Mouse (Mus musculus): Measurements from ENCODE around the gene Ckap2. TPM values are rescaled to one million over a fixed set of nuclear protein-coding genes. Genes with fewer than 3 reads are reported as not detected.

Gene Ckap2
- polyA plus RNA-seq, 1 experiment from 2014 or later: 38.5 TPM

DNA sequence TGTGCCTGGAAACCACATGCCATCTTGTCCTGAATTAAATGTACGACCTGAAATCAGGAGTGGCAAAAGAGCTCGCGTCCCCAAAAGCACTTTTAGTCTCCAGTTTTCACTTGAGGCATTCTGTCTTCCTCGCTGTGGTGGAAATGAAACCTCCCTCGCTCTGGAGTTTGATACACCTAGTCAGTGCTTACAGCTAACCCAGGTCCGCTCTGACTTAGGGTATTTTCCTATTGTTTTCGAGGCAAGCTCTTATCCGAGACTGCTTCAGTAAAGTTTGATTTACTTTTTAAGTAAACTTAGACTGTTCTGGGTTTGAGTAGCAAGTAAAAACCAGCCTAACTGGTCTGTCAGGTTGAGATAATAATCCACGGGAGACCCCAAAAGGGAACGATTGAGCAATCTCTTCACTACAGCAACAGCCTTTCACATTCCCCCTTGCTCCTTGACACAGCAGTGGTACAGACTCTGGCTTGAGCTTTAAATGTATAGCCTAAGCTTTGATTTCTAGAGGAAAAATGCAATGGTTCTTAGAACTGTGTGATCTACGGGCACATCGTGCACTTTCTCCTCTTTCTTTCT is 7.9 kb upstream of the Ckap2 start:
- 12% methylated on average over 12 of the region's 12 CpGs for WGBS
- Histone ChIP-seq H3K4me3 (ENCODE audit: low read length) (peak overlapping the region; percentile 84), H3K36me3 (ENCODE audit: insufficient read depth, low read length) (no peaks in the 10 kb centered on the region), H3K9ac (replicated peaks; ENCODE audit: low read length) (peak overlapping the region; percentile 95), H3K27ac (ENCODE audit: low read length) (peak overlapping the region; percentile 99), H3K4me2 (replicated peaks; ENCODE audit: low read depth, low read length) (peak overlapping the region; percentile 75), H3K4me1 (ENCODE audit: insufficient read depth, low read length) (peaks cover 14% of the 10 kb centered on the region; the same call in 1 of the 2 replicates), H3K9me3 (ENCODE audit: low read length) (no peaks in the 10 kb centered on the region), H3K27me3 (ENCODE audit: insufficient read depth, low read length) (no peaks in the 10 kb centered on the region)
- peak; percentile 33; the same call in 1 of the 2 replicates for ATAC-seq (ENCODE audit: low FRiP score, low TSS enrichment)

DNA sequence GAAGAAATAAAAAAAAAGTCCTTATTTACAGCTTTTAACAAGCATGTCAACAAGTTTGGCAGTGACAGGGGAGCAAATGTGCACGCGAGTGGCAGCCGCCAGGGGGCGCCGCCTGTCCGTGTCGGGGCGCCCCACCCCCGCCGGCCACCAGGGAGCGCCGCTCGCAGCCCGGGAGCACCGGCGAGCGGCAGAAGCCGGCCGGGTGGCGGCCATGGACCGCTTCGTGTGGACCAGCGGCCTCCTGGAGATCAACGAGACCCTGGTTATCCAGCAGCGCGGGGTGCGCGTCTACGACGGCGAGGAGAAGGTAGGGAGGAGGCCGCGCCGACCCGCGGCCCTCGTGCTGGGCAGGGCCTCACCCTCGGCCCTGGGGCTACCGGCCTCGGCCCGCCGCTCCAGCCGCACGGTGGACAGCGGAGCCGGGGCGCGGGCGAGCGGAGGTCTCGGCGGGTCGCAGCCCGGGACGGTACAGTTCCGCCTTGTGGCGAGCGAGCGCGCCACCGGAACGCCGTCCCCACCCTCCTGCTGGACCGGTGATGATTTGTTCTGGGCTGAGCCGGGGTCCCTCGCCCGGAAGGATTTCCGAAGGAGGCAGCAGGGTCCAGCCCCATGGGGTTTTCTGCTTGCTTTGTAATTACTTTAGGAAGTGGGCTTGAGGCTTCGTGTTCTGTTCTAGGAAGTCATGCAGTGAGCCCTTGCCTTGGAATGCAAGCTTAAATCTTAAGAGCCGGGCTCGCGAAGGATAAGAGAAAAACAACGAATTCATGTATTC is 7.2 kb upstream of the Ckap2 start, which contains the start of gene Vps36:
Gene Vps36 (plus strand): TSS at position 150 of the 772 bp plus-strand sequence.
- peak within 1 kb of the TSS; percentile 84 for H3K4me3 ChIP-seq (ENCODE audit: low read length)
- peaks cover 14% of the 10 kb centered on the region; the same call in 1 of the 2 replicates for H3K4me1 ChIP-seq (ENCODE audit: insufficient read depth, low read length)
- no peaks in the 10 kb centered on the region for H3K36me3 ChIP-seq (ENCODE audit: insufficient read depth, low read length)
- H3K9ac ChIP-seq (replicated peaks; ENCODE audit: low read length): peak within 1 kb of the TSS; percentile 95
- peak; percentile 96 for ATAC-seq (ENCODE audit: low FRiP score, low TSS enrichment)
- H3K9me3 ChIP-seq (ENCODE audit: low read length): no peaks in the 10 kb centered on the region
- peak within 1 kb of the TSS; percentile 75 for H3K4me2 ChIP-seq (replicated peaks; ENCODE audit: low read depth, low read length)
- H3K27ac ChIP-seq (ENCODE audit: low read length): peak within 1 kb of the TSS; percentile 99
- WGBS: under 1% methylated on average over 71 of the region's 73 CpGs
- H3K27me3 ChIP-seq (ENCODE audit: insufficient read depth, low read length): no peaks in the 10 kb centered on the region

DNA sequence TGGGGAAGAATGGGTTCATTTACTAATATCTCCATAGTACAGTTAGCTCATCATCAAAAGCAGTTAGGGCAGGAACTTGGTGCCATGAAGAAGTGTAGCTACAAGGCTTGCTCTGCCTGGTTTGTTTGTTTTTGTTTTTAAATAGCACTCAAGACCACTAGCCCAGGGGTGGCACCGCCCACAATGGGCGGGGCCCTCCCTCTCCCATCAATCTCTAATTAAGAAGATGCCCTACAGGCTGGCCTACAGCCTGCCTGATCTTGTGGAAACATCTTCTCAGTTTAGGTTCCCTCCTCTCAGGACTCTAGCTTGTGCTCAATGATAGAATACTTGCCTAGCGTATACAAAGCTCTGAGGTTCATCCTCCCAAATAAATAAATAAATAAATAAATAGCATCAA is 735 bp downstream of the Ckap2 start:
- peak; percentile 71 for ATAC-seq (ENCODE audit: low FRiP score, low TSS enrichment)
- Histone ChIP-seq H3K4me2 (replicated peaks; ENCODE audit: low read depth, low read length) (peak overlapping the region; percentile 60), H3K27ac (ENCODE audit: low read length) (no peak overlapping the region; the same call in 1 of the 2 replicates), H3K36me3 (ENCODE audit: insufficient read depth, low read length) (no peaks in the 10 kb centered on the region), H3K9me3 (ENCODE audit: low read length) (no peaks in the 10 kb centered on the region), H3K9ac (replicated peaks; ENCODE audit: low read length) (peak overlapping the region; percentile 84), H3K4me1 (ENCODE audit: insufficient read depth, low read length) (peaks cover 12% of the 10 kb centered on the region), H3K27me3 (ENCODE audit: insufficient read depth, low read length) (no peaks in the 10 kb centered on the region), H3K4me3 (ENCODE audit: low read length) (peak overlapping the region; percentile 89)
- WGBS: 0% methylated on average over 3 of the region's 3 CpGs

DNA sequence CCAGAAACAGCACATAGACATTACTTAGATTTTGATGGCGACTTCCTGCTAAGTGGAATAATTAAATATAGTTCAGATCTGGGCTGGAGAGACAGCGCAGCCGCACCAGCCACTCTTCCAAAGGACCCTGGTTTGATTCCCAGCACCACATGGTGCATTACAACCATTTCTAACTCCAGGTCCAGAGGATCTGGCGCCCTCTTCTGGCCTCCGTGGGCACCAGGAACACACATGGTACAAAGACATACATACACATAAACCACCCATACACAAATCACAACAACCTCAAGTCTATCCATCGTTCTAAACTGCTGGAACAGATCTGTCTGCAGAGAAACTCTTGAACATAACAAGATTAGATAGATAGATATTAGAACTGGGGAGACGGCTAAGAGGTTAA is 9.7 kb downstream of the Ckap2 start:
- 97% methylated on average over 7 of the region's 7 CpGs for WGBS
- Histone ChIP-seq H3K27ac (ENCODE audit: low read length) (no peak overlapping the region), H3K36me3 (ENCODE audit: insufficient read depth, low read length) (peaks cover 36% of the 10 kb centered on the region), H3K9ac (replicated peaks; ENCODE audit: low read length) (no peak overlapping the region), H3K27me3 (ENCODE audit: insufficient read depth, low read length) (no peaks in the 10 kb centered on the region), H3K4me3 (ENCODE audit: low read length) (no peak overlapping the region), H3K4me2 (replicated peaks; ENCODE audit: low read depth, low read length) (no peak overlapping the region), H3K4me1 (ENCODE audit: insufficient read depth, low read length) (no peaks in the 10 kb centered on the region), H3K9me3 (ENCODE audit: low read length) (peaks cover 6% of the 10 kb centered on the region)
- ATAC-seq (ENCODE audit: low FRiP score, low TSS enrichment): no peak

DNA sequence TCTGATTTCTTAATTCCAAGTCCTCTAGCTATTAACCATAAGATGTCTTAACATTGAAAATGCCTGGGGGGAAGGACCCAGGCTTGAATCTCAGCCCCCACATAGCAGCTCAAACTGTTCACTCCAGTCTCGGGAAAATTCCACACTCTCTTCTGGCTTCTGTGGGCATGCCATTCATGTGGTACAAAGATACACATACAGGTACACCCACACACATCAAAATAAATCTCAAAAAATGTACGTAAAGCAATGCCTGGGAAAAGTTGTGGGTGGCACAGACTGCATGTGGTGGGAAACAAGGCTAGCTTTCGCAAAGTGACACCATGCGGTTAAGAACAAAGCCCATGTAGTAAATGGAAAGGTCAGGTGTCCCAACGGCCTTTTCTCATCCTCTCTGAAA is 16.5 kb downstream of the Ckap2 start:
- no peak overlapping the region for H3K9ac ChIP-seq (replicated peaks; ENCODE audit: low read length)
- no peaks in the 10 kb centered on the region for H3K27me3 ChIP-seq (ENCODE audit: insufficient read depth, low read length)
- H3K36me3 ChIP-seq (ENCODE audit: insufficient read depth, low read length): peaks cover 38% of the 10 kb centered on the region
- H3K9me3 ChIP-seq (ENCODE audit: low read length): no peaks in the 10 kb centered on the region
- WGBS: 89% methylated on average over 5 of the region's 5 CpGs
- H3K4me2 ChIP-seq (replicated peaks; ENCODE audit: low read depth, low read length): no peak overlapping the region
- no peak overlapping the region for H3K4me3 ChIP-seq (ENCODE audit: low read length)
- peaks cover 13% of the 10 kb centered on the region for H3K4me1 ChIP-seq (ENCODE audit: insufficient read depth, low read length)
- no peak for ATAC-seq (ENCODE audit: low FRiP score, low TSS enrichment)
- no peak overlapping the region for H3K27ac ChIP-seq (ENCODE audit: low read length)

DNA sequence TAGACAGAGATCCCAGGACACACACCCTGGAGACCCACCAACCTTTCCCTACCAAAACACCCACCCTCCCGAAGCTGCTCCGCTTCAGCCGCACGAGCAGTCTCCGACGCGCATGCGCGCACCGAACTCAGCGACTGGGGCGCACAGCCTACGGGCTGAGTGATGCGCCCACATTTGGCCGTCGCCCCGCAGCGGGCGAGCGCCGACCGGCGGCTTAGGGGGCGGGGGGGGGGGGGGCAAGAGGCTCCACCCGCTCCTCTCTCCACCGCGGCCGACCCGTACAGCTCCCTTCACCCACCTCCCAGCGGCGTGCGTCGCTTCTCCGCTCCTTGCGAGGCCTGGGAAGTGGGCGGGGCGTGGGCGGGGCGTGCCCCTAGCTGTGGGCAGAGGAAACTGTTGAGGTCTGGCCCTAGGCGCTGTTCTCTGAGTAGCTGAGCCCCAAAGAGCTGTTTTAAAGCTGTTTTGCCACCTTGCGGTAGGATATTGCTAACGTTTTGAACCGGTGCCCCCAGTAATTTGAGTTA is 19.5 kb downstream of the Ckap2 start, which contains the start of gene Nek3:
Gene Nek3 (minus strand): TSS at position 356 of the 524 bp plus-strand sequence.
- peaks cover 30% of the 10 kb centered on the region for H3K36me3 ChIP-seq (ENCODE audit: insufficient read depth, low read length)
- H3K27me3 ChIP-seq (ENCODE audit: insufficient read depth, low read length): no peaks in the 10 kb centered on the region
- peak; percentile 99 for ATAC-seq (ENCODE audit: low FRiP score, low TSS enrichment)
- peak within 1 kb of the TSS; percentile 72 for H3K27ac ChIP-seq (ENCODE audit: low read length)
- peak within 1 kb of the TSS; percentile 74 for H3K9ac ChIP-seq (replicated peaks; ENCODE audit: low read length)
- H3K9me3 ChIP-seq (ENCODE audit: low read length): no peaks in the 10 kb centered on the region
- peaks cover 13% of the 10 kb centered on the region for H3K4me1 ChIP-seq (ENCODE audit: insufficient read depth, low read length)
- H3K4me3 ChIP-seq (ENCODE audit: low read length): peak within 1 kb of the TSS; percentile 69
- WGBS: under 1% methylated on average over 34 of the region's 43 CpGs
- H3K4me2 ChIP-seq (replicated peaks; ENCODE audit: low read depth, low read length): peak within 1 kb of the TSS; percentile 60

DNA sequence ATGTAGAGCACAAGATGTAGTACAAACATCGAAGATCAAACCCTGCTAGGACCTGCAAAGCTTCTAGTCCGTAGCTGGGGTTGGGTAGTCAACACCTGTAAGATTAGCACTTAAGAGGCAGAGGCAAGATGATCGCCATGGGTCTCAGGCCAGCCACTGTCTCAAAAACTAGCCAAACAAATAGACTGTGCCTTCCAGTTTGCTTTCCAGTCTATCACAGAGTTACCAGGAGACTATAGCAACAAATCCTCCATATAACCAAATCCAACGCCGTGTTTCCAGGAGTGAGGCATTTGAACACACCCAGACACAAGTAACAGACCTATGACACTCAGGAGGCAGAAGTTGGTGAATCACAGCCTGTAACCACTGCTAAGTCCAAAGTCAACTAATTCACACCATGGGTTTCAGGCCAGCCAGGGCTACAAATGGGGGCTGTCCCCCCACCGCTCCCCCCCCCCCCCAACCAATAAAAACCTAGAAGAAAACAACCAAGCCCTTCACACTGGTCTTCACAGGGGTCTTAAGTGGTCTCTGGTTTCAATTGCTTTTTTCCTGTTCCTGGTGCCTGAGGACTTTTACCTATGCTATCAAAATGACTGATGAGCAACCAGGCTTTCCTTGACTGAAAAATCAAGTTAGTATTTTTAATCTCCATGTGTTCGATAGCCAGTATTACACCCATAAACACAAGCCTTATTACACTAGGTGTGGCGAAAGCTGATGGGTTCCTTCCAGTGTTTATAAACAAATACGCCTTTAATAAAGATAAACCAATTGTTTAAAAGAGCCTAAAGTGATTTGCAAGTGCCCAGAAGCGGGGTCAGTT is 20.2 kb downstream of the Ckap2 start:
- 34% methylated on average over 10 of the region's 10 CpGs for WGBS
- Histone ChIP-seq H3K9me3 (ENCODE audit: low read length) (no peaks in the 10 kb centered on the region), H3K27ac (ENCODE audit: low read length) (peak overlapping the region; percentile 72; the same call in 1 of the 2 replicates), H3K36me3 (ENCODE audit: insufficient read depth, low read length) (peaks cover 23% of the 10 kb centered on the region), H3K4me2 (replicated peaks; ENCODE audit: low read depth, low read length) (peak overlapping the region; percentile 60), H3K27me3 (ENCODE audit: insufficient read depth, low read length) (no peaks in the 10 kb centered on the region), H3K4me3 (ENCODE audit: low read length) (peak overlapping the region; percentile 69), H3K4me1 (ENCODE audit: insufficient read depth, low read length) (peaks cover 13% of the 10 kb centered on the region), H3K9ac (replicated peaks; ENCODE audit: low read length) (peak overlapping the region; percentile 74)
- peak; percentile 37 for ATAC-seq (ENCODE audit: low FRiP score, low TSS enrichment)

DNA sequence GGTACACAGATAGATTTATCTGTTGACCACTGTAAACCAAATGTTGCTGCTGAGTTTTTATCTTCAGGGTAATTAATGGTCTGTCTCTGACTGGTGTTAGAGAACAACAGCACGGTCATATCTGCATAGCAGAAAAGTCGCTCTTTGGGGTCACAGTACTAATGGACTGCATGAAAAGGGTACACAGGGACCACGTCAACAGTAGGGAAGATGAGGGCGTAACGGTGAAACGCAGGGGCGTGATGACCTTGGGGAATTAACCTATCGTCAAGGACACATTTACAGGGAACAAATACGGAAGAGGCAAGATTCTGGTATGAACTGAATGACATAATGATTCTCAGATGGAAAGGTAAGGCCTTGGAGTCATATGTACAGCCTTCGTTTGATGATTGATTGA is 21.2 kb downstream of the Ckap2 start:
- H3K4me1 ChIP-seq (ENCODE audit: insufficient read depth, low read length): peaks cover 13% of the 10 kb centered on the region
- 72% methylated on average over 10 of the region's 10 CpGs for WGBS
- peaks cover 24% of the 10 kb centered on the region for H3K36me3 ChIP-seq (ENCODE audit: insufficient read depth, low read length)
- H3K4me2 ChIP-seq (replicated peaks; ENCODE audit: low read depth, low read length): no peak overlapping the region
- H3K9me3 ChIP-seq (ENCODE audit: low read length): no peaks in the 10 kb centered on the region
- H3K27me3 ChIP-seq (ENCODE audit: insufficient read depth, low read length): no peaks in the 10 kb centered on the region
- H3K9ac ChIP-seq (replicated peaks; ENCODE audit: low read length): no peak overlapping the region
- no peak for ATAC-seq (ENCODE audit: low FRiP score, low TSS enrichment)
- no peak overlapping the region for H3K4me3 ChIP-seq (ENCODE audit: low read length)
- no peak overlapping the region for H3K27ac ChIP-seq (ENCODE audit: low read length)

DNA sequence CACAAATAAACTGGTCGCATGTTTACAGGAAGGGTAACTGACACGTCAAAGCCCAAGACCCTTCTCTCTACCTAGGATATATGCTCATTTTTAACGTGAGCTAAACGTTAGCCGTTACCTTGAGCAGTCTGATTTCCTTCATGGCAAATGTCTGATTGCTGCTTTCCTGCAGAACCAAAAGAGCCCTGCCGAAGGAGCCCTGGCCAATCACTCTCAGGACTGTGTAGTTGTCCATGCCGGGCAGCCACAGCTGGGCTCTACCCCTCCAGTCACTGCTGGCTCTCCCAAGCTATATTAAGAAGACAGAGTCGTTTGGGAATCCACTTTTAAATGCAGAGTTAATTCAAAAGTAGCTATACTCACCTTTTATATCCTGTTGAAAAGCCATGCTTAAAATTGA is 23.4 kb downstream of the Ckap2 start:
- no peak overlapping the region for H3K9ac ChIP-seq (replicated peaks; ENCODE audit: low read length)
- WGBS: 81% methylated on average over 8 of the region's 8 CpGs
- H3K4me1 ChIP-seq (ENCODE audit: insufficient read depth, low read length): peaks cover 11% of the 10 kb centered on the region

More for the DNA sequence above, 23.4 kb downstream of the Ckap2 start:
- Histone ChIP-seq H3K4me2 (replicated peaks; ENCODE audit: low read depth, low read length) (no peak overlapping the region), H3K27ac (ENCODE audit: low read length) (no peak overlapping the region), H3K36me3 (ENCODE audit: insufficient read depth, low read length) (peaks cover 12% of the 10 kb centered on the region), H3K9me3 (ENCODE audit: low read length) (no peaks in the 10 kb centered on the region), H3K4me3 (ENCODE audit: low read length) (no peak overlapping the region), H3K27me3 (ENCODE audit: insufficient read depth, low read length) (no peaks in the 10 kb centered on the region)
- no peak for ATAC-seq (ENCODE audit: low FRiP score, low TSS enrichment)
